Mouse (Mus musculus) gastrocnemius, postnatal 4 days (tissue): ENCODE results near the gene Cit. TPM values are rescaled to one million over a fixed set of nuclear protein-coding genes. Genes with fewer than 3 reads are reported as not detected.

Source experiments
- DNase-seq, 2 experiments: peaks; one replicate each; pipeline ENCODE4 v3.0.0; 2021 to 2022; ENCODE audit warnings: low spot score in 2 of 2, mixed read lengths in 2 of 2
- total RNA-seq, 2 experiments: library from RNA; stranded (reverse); gene quantifications; 2 replicates each; pipeline ENCODE4 v1.2.3; 2021

The Cit gene
- total RNA-seq, 2 experiments from 2014 or later: 12.7 to 15.6 TPM

DNA sequence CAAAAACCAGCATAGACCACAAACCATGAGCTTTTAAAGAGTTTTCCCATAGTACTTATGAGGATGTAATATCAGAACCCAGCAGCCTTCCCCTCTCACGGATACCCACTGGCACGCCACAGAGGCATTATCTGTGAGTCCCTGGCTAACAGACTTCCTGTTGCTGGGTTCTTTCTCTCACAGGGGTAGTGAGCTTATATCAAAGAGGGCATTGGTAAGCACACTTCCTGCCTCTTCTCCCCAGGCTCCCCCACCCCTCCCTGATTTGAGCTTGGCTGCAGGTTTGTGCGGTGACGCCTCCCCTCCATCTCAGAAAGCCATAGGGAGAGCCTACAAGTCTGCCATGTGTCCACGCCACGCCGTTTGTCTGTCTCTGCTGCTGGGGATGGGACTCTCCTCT, 184.0 kb downstream of the Cit start:
- no peak for DNase-seq

DNA sequence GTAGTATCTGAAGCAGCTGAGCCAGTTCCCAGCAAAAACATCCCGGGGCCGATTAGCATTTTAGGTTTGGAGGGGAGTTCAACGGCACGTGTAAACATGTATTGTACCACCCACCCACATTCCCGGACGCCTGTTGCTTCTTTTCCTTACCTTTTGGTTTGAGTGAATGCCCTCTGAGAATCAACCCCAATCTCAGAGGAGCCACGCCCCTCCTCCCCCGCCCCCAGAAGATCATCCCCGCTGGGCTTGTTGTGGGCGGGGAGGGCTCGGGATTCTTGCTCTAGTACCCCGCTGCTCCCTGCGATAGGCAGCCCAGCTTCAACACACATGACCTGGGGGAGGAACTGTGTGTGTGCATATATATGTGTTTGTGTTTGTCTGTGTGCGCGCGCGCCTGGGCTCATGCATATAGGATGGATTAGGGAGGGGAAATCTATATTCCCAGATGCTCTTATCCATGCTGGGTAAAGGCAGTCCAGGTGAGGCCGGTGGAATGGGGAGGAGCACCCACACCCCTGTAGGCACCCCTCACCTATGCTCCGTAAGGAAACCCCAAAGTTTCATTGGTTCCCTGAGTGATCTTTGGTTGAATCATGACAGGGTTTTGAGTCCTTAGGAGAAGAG, 185.6 kb downstream of the Cit start:
- no peak for DNase-seq

DNA sequence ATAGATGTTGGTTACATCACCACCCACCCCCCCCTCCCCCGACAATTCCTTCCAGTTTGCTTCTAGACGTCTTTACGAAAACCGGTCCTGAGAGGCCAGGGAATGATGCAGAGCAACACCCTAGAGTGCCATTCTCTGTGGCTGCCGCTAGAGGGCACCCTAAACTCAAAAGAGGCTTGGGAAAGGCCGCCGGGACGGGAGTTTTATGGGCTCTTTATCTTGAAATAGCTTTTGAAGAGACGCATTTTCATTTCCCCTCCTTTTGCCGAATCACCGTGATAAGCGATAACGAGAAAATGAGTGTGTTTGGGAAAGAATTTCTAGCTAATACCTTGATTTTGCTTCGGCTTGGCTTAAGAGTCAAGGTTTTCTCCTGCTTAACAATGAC, 186.1 kb downstream of the Cit start:
- peak; percentile 62 to 74 for DNase-seq

DNA sequence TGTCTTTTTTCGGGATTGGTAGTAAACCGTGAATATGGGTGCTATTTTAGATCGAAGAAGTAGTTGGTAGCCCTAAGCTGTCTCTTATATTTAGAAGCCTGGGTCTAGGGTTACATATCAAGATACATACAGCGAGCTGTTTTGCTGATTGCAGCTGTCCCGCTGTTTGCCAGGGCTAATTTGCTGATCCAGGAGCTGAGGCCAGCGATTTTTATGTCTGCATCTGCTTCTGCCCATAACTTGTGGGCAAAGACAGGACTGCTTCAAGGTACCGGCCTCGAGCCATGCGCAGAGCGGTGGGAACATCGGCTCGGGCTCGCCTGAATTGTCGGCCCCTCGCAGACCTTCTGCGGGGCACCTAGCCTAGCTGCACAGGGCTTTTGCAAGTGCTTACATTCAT, 191.4 kb downstream of the Cit start:
- peak in 1 of 2 experiments; percentile 43 for DNase-seq

DNA sequence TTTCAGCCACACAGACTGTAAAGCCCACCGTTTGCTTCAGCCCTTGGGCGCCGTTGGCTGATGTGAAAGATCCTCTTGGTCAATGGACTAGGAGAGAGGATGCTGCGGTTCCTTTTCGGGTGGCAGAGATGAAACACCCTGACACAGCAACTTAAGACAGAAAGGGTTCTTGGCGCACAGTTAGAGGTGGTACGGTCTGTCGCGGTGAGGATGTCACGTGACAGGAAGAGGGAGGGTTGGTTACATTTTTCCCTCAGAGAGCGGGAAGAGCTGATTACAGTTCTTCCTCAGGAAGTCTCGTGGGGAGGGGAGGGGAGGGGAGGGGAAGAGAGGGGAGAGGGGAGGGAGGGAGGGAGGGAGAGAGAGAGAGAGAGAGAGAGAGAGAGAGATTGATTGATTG, 192.7 kb downstream of the Cit start:
- DNase-seq: no peak

DNA sequence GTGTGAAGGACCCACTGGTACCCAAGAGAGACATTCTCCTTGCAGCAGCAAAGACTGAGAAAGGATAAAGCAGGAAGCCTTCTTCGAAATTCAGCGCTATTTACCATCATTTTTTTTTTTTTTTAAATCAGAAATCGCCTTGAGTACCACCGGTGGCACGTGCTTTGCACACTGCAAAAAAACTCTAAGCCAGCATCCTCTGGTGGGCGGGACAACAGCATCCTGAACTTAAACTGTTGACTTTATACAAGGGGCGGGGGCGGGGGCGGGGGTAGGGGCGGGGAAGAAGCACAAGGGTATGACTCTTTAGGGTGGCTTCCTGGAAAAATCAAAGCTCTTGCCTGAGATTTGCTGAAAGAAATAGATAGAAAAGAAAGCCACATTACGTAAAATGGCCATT, 194.6 kb downstream of the Cit start:
- DNase-seq: no peak

DNA sequence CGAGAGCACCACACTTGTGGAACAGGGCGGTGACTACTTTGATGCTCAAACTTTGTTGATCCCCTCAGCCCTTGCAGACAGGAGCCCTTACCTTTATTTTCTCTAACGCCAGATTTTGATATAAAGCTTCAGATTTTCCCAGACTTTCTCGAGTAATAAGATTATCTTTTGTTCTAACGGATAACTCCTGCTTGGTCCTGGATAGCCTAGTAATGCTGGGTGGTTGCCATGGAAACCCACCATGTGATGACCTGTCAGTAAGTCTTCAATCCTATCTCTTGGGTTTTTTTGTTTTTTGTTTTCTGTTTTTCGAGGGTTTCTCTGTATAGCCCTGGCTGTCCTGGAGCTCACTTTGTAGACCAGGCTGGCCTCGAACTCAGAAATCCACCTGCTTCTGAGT, 197.2 kb downstream of the Cit start:
- no peak for DNase-seq

DNA sequence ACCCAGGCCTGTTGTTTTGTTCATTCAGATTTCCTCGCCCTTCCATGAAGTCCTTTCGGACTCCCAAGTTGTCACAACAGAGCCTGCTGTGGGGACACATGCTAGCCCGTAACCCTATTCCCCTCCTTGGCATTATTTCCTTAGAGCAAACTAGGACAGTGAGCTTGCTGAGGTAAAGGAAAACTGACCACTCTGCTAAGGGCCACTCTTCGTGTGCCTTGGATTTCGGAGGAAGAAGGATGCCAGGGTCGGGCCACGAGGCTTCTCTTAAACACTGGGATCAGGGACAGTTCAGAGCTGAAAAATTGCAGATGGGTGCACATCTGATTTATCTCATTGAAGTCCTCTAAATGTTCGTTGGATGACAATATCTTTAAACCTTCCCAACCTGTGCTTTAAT, 200.5 kb downstream of the Cit start:
- DNase-seq: no peak

DNA sequence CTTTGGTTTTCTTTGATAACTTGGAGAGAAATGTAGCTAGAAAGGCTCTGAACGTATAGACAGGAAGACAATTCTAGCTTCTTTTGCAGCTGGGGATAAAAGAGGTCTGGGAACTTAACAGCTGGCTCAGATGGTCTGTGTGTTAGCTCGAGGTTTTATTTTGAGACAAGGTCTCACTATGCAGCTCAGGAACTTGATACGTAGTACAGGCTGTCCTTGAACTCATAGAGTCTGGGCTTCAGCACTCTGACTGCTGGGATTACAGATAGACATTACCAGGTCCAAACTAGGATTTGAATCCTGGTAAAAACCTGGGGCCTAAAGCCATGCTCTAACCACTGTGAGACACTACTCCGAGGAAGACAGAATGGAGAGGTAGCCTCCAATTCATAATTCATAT, 201.2 kb downstream of the Cit start:
- DNase-seq: no peak

DNA sequence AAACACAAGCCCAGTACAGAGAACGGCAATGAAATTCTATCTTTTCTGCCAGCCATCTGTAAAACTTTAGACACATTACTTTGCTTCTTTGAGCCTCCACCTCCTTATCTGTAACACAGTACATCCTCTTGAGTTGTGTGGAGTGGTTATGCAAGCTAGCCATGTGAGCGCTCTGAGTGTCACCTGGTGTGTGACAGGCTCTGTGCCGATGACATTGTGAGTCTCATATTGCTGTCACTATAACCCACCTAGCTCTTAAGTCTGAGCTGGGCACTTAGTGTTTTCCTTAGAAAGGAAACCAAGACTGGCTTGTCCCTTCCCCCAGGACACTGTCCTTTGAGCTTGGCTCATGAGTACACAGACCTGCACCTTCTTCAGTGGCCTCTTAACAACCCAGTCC, 203.2 kb downstream of the Cit start:
- DNase-seq: no peak

DNA sequence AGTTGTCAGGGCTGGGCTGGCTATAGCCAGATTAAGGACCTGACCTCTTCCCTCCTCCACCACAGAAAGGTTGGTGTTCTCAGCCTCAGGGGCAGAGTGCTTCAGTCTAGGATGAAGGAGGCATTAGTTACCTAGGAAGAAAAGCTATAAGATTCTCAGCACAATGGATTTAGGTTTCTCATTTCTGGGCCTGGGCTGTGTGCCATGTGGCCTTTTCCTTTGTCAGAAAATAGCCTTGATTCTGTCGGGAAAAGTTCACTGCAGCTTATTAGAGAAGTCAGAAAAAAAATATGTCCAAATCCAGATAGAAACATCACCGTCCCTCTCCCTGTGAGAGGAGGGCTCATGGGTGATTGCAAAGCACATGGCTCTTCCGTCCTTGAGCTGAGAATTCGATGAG, 204.7 kb downstream of the Cit start:
- DNase-seq: no peak

DNA sequence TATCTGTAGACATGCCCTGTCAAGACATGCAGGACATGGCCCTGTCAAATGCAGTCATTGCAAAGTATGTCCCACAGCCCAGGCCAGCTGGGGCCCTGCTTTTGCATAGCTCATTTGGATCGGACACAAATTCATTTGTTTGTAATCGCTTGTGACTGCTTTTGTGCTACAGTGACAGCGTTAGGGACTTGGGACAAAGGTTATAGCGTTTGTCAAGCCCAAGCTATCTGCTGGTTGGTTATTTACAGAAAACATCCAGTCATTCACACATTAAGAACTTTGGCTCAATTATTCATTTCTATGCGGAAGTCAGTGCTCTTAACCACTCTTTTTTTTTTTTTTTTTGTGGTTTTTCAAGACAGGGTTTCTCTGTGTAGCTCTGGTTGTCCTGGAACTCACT, 207.1 kb downstream of the Cit start:
- DNase-seq: no peak

DNA sequence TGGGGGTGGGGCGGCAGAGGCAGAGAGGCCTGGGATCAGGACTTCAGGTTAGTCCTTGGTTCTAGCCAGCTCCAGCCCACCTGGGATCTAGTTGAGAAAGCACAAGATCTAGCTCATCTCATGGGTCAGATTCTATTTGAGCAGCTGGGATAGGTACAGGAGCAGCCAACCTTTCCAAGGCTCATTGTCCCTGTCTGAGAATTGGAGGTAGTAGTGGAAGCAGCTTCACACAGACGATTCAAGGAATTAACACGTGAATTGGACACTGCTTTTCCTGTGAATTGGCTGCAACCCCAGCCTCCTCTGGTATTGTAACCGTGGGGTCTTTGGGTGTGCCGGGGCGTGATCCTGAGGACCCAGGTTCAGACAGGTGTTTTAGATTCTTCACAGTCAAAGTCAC, 207.7 kb downstream of the Cit start:
- DNase-seq: no peak

Other genes with a start within 250 kb of the Cit start
- 10 to 100 TPM; 43.1 to 46.8 TPM for gene Rab35, start 213.4 kb upstream of the Cit start, total RNA-seq
- 1 to 10 TPM; 6.8 to 6.9 TPM for gene Bicdl1, start 113.7 kb upstream of the Cit start, total RNA-seq
- gene Prkab1, start 179.2 kb downstream of the Cit start, total RNA-seq: 10 to 100 TPM; 29.8 to 31.1 TPM
- gene Tmem233, start 238.0 kb downstream of the Cit start, total RNA-seq: 10 to 100 TPM; 43.7 to 44.3 TPM